Mouse (Mus musculus): ENCODE data around the gene Snrpn. TPM values are rescaled to one million over a fixed set of nuclear protein-coding genes. Genes with fewer than 3 reads are reported as not detected.

Gene Snrpn
- polyA plus RNA-seq, 1 experiment from 2014 or later, result 338 TPM

GRCm38 (mm10) chr7:60004606-60005330, 135.3 kb downstream of the Snrpn start, which contains the start of the genes Snurf and Gm38393:
Gene Snurf (minus strand): TSS chr7:60005049.
Gene Gm38393 (minus strand): TSS chr7:60005064.
- peak; percentile 52 for ATAC-seq (ENCODE audit: low FRiP score, low read depth)
- peak within 1 kb of the TSS; percentile 49 for H3K4me2 ChIP-seq (replicated peaks)
- H3K27ac ChIP-seq, result peak within 1 kb of the TSS; percentile 62; the same call in 1 of the 2 replicates
- peaks cover 20% of the 10 kb centered on the region for H3K9me3 ChIP-seq
- peak within 1 kb of the TSS; percentile 60 for H3K4me3 ChIP-seq
- no peaks in the 10 kb centered on the region for H3K4me1 ChIP-seq
- no peaks in the 10 kb centered on the region for H3K27me3 ChIP-seq (replicated peaks)
- no peaks in the 10 kb centered on the region for H3K36me3 ChIP-seq
- peak within 1 kb of the TSS; percentile 69 for H3K9ac ChIP-seq
- WGBS, result 43% methylated on average over 30 of the region's 30 CpGs

GRCm38 (mm10) chr7:60003921-60004605, 136.0 kb downstream of the Snrpn start:
- Histone ChIP-seq H3K9me3 (peaks cover 20% of the 10 kb centered on the region), H3K4me2 (replicated peaks) (peak overlapping the region; percentile 49), H3K27ac (peak overlapping the region; percentile 62; the same call in 1 of the 2 replicates), H3K36me3 (no peaks in the 10 kb centered on the region), H3K4me3 (peak overlapping the region; percentile 60), H3K27me3 (replicated peaks) (no peaks in the 10 kb centered on the region), H3K9ac (peak overlapping the region; percentile 69), H3K4me1 (no peaks in the 10 kb centered on the region)
- 52% methylated on average over 22 of the region's 22 CpGs for whole genome bisulfite sequencing
- peak; percentile 88 for ATAC-seq (ENCODE audit: low FRiP score, low read depth)

GRCm38 (mm10) chr7:60003006-60003865, 136.8 kb downstream of the Snrpn start:
- peak overlapping the region; percentile 62; the same call in 1 of the 2 replicates for H3K27ac ChIP-seq
- peak; percentile 83 for ATAC-seq (ENCODE audit: low FRiP score, low read depth)
- 44% methylated on average over 12 of the region's 12 CpGs for WGBS

GRCm38 (mm10) chr7:59978646-59979045, 161.4 kb downstream of the Snrpn start:
- Histone ChIP-seq H3K27ac (no peak overlapping the region), H3K4me3 (no peak overlapping the region), H3K27me3 (replicated peaks) (no peaks in the 10 kb centered on the region), H3K4me2 (replicated peaks) (no peak overlapping the region), H3K4me1 (no peaks in the 10 kb centered on the region), H3K36me3 (peaks cover 2% of the 10 kb centered on the region; the same call in 1 of the 2 replicates), H3K9me3 (0 out of 2 replicates have a peak, but pooled peaks cover under 1% of the 10 kb centered on the region), H3K9ac (no peak overlapping the region)
- ATAC-seq (ENCODE audit: low FRiP score, low read depth), result no peak
- WGBS, result 62% methylated on average over 1 of the region's 1 CpGs

More at GRCm38 (mm10) chr7:60003006-60003865, 136.8 kb downstream of the Snrpn start:
- no peaks in the 10 kb centered on the region for H3K4me1 ChIP-seq
- peaks cover 20% of the 10 kb centered on the region for H3K9me3 ChIP-seq
- peak overlapping the region; percentile 69 for H3K9ac ChIP-seq
- H3K4me3 ChIP-seq, result peak overlapping the region; percentile 60
- H3K27me3 ChIP-seq (replicated peaks), result no peaks in the 10 kb centered on the region
- H3K36me3 ChIP-seq, result no peaks in the 10 kb centered on the region
- peak overlapping the region; percentile 49 for H3K4me2 ChIP-seq (replicated peaks)

Other genes starting within 250 kb of the Snrpn start
- 231 and 271 TPM in 2 replicates for gene Snurf, start 135.2 kb downstream of the Snrpn start, polyA plus RNA-seq (2016; fragmentation: Nextera tagmentation; extraction: Ambion mirVana)
- gene Gm38393, start 135.2 kb downstream of the Snrpn start, polyA plus RNA-seq (2016; fragmentation: Nextera tagmentation; extraction: Ambion mirVana), result 1.6 and 1.7 TPM in 2 replicates